Mouse (Mus musculus): Measurements from ENCODE around the gene S100a3.

The S100a3 gene

GRCm38 (mm10) chr3:90631984-90632383 is 71.6 kb downstream of the S100a3 start:
- no peak for DNase-seq

DNA sequence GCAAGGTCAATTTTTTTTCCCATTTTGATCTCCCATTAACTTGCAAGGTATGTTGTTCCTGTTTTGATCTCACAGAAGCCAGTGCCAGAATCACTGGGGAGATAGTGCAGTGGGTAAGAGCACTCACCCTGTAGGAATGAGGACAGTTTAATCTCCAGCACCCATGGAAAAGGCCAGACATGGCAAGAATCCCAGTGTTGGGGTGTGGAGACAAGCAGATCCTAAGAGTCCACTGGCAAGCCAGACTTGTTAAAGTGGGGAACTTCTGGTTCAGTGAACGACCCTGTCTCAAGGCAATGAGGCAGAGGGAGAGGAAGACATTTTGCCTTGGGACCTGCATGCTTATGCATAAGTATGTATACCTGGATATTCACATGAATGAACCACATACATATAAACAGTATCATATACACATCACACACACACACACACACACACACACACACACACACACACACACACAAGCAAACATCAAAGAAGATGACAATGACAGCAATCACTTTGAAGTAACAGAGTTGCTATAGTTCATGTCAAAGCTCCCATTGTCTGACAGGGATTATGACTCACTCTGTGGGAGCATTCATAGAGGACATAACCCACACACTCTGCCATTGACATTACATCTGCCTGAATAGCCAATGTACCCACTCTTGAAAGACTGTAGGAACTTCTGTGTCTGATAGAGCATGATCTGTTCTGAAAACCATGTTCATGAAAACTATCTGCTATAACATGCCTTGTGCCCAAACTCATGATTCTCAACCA is 78.3 kb downstream of the S100a3 start:
- DNase-seq: no peak

DNA sequence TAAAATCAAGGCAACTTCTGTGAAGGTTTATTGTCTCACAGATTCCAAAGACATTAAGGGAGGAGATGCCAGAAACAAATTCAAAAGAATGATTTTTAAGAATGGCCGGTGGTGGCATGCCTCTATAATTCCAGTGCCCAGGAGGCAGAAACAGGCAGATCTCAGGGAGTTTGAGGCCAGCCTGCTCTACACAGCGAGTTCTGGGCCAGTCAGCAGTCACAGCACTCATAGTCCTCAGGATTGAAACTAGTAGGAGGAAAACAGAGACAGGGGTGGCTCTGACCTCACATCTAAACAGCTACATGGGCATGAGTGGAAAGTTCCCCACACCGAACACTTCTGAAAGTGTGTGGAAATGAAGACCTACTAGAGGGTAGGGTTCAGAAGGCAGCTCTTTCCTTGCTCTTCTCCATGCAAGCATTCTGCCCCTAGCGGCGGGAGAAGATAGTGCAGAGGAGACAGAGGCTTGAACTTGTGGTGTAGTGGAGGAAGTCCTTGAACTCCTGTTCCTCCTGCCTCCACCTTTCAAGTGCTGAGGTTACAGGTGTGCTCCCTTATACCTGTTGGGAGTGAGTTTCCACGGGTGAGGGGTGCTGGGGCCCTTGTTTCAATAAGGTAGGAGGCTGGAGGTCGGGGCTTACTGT is 79.3 kb downstream of the S100a3 start:
- peak; percentile 33 for DNase-seq

DNA sequence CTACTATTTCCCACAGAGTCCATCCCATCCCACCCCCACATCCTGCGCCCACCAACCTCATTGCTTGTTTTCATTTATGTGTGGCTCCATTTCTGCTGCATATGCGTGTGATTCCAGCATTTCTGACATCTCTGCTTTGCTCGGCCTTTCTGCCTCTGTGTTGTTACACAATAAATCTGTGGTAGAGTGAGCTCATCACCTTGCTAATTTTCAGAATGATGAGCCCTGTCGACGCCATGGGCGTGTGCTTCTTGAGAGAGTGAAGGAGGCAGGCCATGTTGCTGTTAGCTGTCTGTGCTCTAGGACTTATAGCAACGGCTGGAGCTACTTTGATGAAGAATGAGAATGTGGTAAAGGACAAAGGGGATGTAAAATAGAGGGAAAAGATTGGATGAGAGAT is 80.6 kb downstream of the S100a3 start:
- DNase-seq: no peak

DNA sequence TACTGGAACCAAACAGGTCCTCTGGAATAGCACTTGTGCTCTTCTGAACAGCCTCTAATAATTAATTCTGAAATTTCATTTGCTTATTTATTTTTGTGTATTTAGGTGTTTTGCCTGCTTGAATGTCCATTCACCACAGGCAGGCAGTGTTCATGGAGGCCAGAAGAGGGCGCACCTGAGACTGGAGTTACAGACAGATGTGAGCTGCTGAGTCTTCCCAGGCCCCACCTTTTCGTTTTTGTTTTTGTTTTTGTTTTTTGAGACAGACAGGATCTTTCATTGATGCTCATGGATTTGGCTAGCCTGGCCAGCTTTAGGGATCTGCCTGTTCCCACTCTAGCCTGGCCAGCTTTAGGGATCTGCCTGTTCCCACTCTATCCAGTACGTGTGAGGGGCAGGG is 83.8 kb downstream of the S100a3 start:
- DNase-seq: peak; percentile 74

DNA sequence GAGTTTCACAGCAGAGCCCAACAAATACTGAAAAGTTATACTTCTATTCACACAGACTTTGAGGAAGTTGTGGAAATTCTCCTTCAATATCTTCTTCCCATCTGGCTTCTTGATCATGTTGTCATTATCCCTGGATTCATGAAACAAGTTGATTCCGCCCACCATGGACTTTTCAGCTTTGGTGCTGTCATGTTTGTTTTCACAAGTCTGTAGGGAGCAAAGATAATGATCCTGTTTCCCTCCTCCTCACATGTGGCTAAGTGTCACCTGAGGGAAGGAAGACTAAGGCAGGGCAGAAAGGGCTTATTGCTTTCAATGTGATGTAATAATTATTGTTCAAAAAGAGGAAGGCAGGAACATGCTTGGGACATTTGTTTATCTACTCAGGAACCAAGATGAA is 86.9 kb downstream of the S100a3 start:
- no peak for DNase-seq

- DNase-seq: no peak
Observed at GRCm38 (mm10) chr3:90648981-90649380, 88.6 kb downstream of the S100a3 start.

GRCm38 (mm10) chr3:90649832-90650231 is 89.5 kb downstream of the S100a3 start:
- DNase-seq: no peak

Data from kidney, postnatal 10 days (tissue).